Mouse (Mus musculus) bone marrow, adult 2 months (tissue): ENCODE results near the gene Rpl13. TPM values are rescaled to one million over a fixed set of nuclear protein-coding genes. Genes with fewer than 3 reads are reported as not detected.

Source experiments
- H3K27ac ChIP-seq: fragments of 200-500 bp; 2 replicates; pipeline ENCODE4 v1.5.1; 2012; ENCODE audit warnings: low read depth, mild to moderate bottlenecking, control low read depth, inconsistent platforms, low read length; ENCODE audit not compliant: control insufficient read depth, poor library complexity, insufficient read depth
- H3K4me1 ChIP-seq: fragments of 200-500 bp; 2 replicates; pipeline ENCODE4 v1.6.1; 2011; ENCODE audit warnings: low read length; ENCODE audit not compliant: control insufficient read depth, insufficient read depth
- H3K4me3 ChIP-seq: fragments of 200-500 bp; replicated peaks from 2 replicates; pipeline ENCODE3; 2011; ENCODE audit warnings: mild to moderate bottlenecking, low read depth, low read length, control low read depth; ENCODE audit not compliant: control insufficient read depth
- CTCF ChIP-seq: fragments of 200-500 bp; IDR thresholded peaks from 2 replicates; pipeline ENCODE4 v1.5.1; 2011; ENCODE audit warnings: low read length, control low read depth; ENCODE audit not compliant: control insufficient read depth, insufficient read depth
- POLR2A ChIP-seq: fragments of 200-500 bp; IDR thresholded peaks from 2 replicates; pipeline ENCODE4 v1.6.1; 2011; ENCODE audit warnings: low read depth, mild to moderate bottlenecking, control low read depth, low read length, borderline replicate concordance; ENCODE audit not compliant: control insufficient read depth
- WGBS: fragments of 180-500 bp; shearing (Covaris S2); methylation state at CpG from one replicate; pipeline ENCODE4 v1.1.7; 2018; 5-methylcytosine and 5-hydroxymethylcytosine counted together
- polyA plus RNA-seq: library from polyadenylated mRNA; stranded (reverse); fragments of >200 nt; gene quantifications from 2 replicates; pipeline ENCODE4 v1.2.4, GENCODE M21; 2011; ENCODE audit warnings: low replicate concordance; ENCODE audit not compliant: missing spikeins, insufficient read depth, insufficient read length

Rpl13 gene
- polyA plus RNA-seq, 1 experiment: 1,759 TPM

GRCm38 (mm10) chr8:123104046-123104767 lies 2.1 kb downstream of the Rpl13 start:
- TF ChIP-seq CTCF: no peak
- no peak for TF ChIP-seq POLR2A
- Histone ChIP-seq H3K4me3 (no peak overlapping the region), H3K27ac (no peak overlapping the region)

GRCm38 (mm10) chr8:123105553-123106326 lies 3.6 kb downstream of the Rpl13 start:
- Histone ChIP-seq H3K27ac (no peak overlapping the region), H3K4me1 (no peaks in the 10 kb centered on the region), H3K4me3 (no peak overlapping the region)
- WGBS: 63% methylated on average over 5 of the region's 5 CpGs
- TF ChIP-seq CTCF (no peak), POLR2A (no peak)

More at GRCm38 (mm10) chr8:123104046-123104767, 2.1 kb downstream of the Rpl13 start:
- 70% methylated on average over 6 of the region's 6 CpGs for WGBS
- no peaks in the 10 kb centered on the region; the same call in 1 of the 2 replicates for H3K4me1 ChIP-seq

- no peak for TF ChIP-seq POLR2A
- 0 out of 2 replicates have a peak, but pooled peaks have one; percentile 2 for TF ChIP-seq CTCF
- no peaks in the 10 kb centered on the region for H3K4me1 ChIP-seq
- WGBS: 58% methylated on average over 2 of the region's 2 CpGs
- H3K4me3 ChIP-seq: no peak overlapping the region
- H3K27ac ChIP-seq: no peak overlapping the region
These were observed 4.4 kb downstream of the Rpl13 start for GRCm38 (mm10) chr8:123106531-123106930.

- WGBS: 48% methylated on average over 1 of the region's 1 CpGs
These were observed 5.9 kb downstream of the Rpl13 start for GRCm38 (mm10) chr8:123108010-123108409.

GRCm38 (mm10) chr8:123108953-123109352 lies 6.8 kb downstream of the Rpl13 start:
- Histone ChIP-seq H3K4me3 (no peak overlapping the region), H3K27ac (no peak overlapping the region), H3K4me1 (no peaks in the 10 kb centered on the region)
- WGBS: 73% methylated on average over 5 of the region's 5 CpGs
- TF ChIP-seq CTCF: no peak
- TF ChIP-seq POLR2A: no peak

More at GRCm38 (mm10) chr8:123108010-123108409, 5.9 kb downstream of the Rpl13 start:
- Histone ChIP-seq H3K4me1 (no peaks in the 10 kb centered on the region), H3K27ac (no peak overlapping the region), H3K4me3 (no peak overlapping the region)
- no peak for TF ChIP-seq POLR2A
- no peak for TF ChIP-seq CTCF

- under 1% methylated on average over 4 of the region's 4 CpGs for WGBS
These were observed 8.5 kb downstream of the Rpl13 start for GRCm38 (mm10) chr8:123110649-123111048.

GRCm38 (mm10) chr8:123112892-123113291 lies 10.7 kb downstream of the Rpl13 start:
- H3K4me1 ChIP-seq: no peaks in the 10 kb centered on the region
- TF ChIP-seq POLR2A: no peak
- no peak for TF ChIP-seq CTCF
- no peak overlapping the region for H3K4me3 ChIP-seq
- H3K27ac ChIP-seq: no peak overlapping the region
- 23% methylated on average over 9 of the region's 9 CpGs for WGBS

More at GRCm38 (mm10) chr8:123110649-123111048, 8.5 kb downstream of the Rpl13 start:
- Histone ChIP-seq H3K4me1 (no peaks in the 10 kb centered on the region), H3K4me3 (no peak overlapping the region), H3K27ac (no peak overlapping the region)
- TF ChIP-seq POLR2A (no peak), CTCF (peak; percentile 73)

- TF ChIP-seq POLR2A (no peak), CTCF (no peak)
- H3K4me1 ChIP-seq: no peaks in the 10 kb centered on the region
- 23% methylated on average over 2 of the region's 2 CpGs for WGBS
- no peak overlapping the region for H3K4me3 ChIP-seq
- H3K27ac ChIP-seq: no peak overlapping the region
These were observed 11.8 kb downstream of the Rpl13 start for GRCm38 (mm10) chr8:123113908-123114469.
